Mouse (Mus musculus): Measurements from ENCODE around the gene Fbxo8. TPM values are rescaled to one million over a fixed set of nuclear protein-coding genes. Genes with fewer than 3 reads are reported as not detected.

Gene Fbxo8
- polyA plus RNA-seq, 1 experiment: 10.2 TPM

DNA sequence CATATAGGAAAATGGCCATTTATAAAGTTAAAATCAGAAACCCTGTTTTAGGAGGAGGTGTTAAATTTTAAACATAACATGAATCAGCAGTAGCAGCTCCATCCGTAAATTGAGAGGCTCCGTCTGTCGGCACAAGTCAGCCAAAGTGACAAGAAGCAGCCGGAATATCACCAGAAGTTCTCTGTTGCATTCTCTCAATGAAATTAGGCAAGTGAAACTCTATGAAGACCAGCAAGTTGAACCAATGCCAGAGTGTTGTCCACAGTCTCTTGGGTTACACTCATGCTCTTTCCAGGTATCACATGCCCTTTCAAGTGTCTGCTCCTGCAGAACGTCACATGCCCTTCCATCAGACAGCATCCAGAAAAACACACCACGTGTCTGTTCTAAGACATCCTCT is 60.8 kb downstream of the Fbxo8 start:
- no peak overlapping the region for H3K4me2 ChIP-seq (ENCODE audit: low read depth)
- H3K79me2 ChIP-seq (ENCODE audit: control insufficient read depth, insufficient read depth): no peaks in the 10 kb centered on the region
- H3K27me3 ChIP-seq (ENCODE audit: control insufficient read depth, insufficient read depth, insufficient read length): peaks cover 28% of the 10 kb centered on the region
- TF ChIP-seq MYOG (IDR thresholded peaks at IDR 0.05; ENCODE audit: control insufficient read depth in 1 of 3, insufficient read depth in 1 of 3, insufficient read length in 2 of 3, low read depth in 2 of 3) (no peak), TCF12 (IDR thresholded peaks at IDR 0.05; ENCODE audit: insufficient read depth, poor library complexity, severe bottlenecking) (no peak), SRF (IDR thresholded peaks at IDR 0.05; ENCODE audit: control insufficient read depth, insufficient read length, low read depth) (no peak), MAX (IDR thresholded peaks at IDR 0.05; ENCODE audit: low read depth) (no peak), E2F4 (IDR thresholded peaks at IDR 0.05; ENCODE audit: insufficient read depth) (no peak), POLR2AphosphoS2 (IDR thresholded peaks at IDR 0.05; ENCODE audit: insufficient read length, low read depth) (no peak), REST (IDR thresholded peaks at IDR 0.05; ENCODE audit: insufficient read depth, insufficient read length) (no peak), USF1 (IDR thresholded peaks at IDR 0.05; ENCODE audit: low read depth) (no peak)
- H3ac ChIP-seq (ENCODE audit: control insufficient read depth, insufficient read length): no peak overlapping the region
- H3K4me3 ChIP-seq: no peak overlapping the region
- no peaks in the 10 kb centered on the region for H3K36me3 ChIP-seq (ENCODE audit: control insufficient read depth, insufficient read depth)

DNA sequence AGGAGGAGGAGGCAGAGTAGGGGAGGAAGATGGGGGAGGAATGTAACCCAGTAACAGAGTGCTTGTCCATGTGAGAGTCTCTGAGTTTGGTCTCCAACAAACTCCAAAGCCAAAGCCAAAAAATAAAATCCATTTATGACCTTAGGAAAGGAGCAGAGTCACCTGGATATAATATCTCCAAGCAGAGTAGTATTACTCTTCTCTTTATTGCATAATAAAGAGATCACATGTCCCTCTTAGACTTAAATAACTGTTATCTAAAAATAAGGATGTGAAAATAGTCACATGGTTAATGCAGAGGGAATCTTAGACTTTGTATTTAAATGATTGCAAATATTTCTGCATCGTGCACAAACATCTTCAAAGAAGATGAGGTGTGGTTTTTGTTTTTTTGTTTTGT is 63.3 kb downstream of the Fbxo8 start:
- no peak for TF ChIP-seq REST (IDR thresholded peaks at IDR 0.05; ENCODE audit: insufficient read depth, insufficient read length)
- no peak for TF ChIP-seq MYOG (IDR thresholded peaks at IDR 0.05; ENCODE audit: control insufficient read depth in 1 of 3, insufficient read depth in 1 of 3, insufficient read length in 2 of 3, low read depth in 2 of 3)
- TF ChIP-seq MAX (IDR thresholded peaks at IDR 0.05; ENCODE audit: low read depth): no peak
- no peak for TF ChIP-seq E2F4 (IDR thresholded peaks at IDR 0.05; ENCODE audit: insufficient read depth)
- TF ChIP-seq POLR2AphosphoS2 (IDR thresholded peaks at IDR 0.05; ENCODE audit: insufficient read length, low read depth): no peak
- no peak for TF ChIP-seq SRF (IDR thresholded peaks at IDR 0.05; ENCODE audit: control insufficient read depth, insufficient read length, low read depth)
- TF ChIP-seq MYOD1 (IDR thresholded peaks at IDR 0.05; ENCODE audit: control insufficient read depth in 1 of 3, insufficient read length in 2 of 3, low read depth in 2 of 3): no peak
- no peak for TF ChIP-seq TCF12 (IDR thresholded peaks at IDR 0.05; ENCODE audit: insufficient read depth, poor library complexity, severe bottlenecking)
- no peak for TF ChIP-seq TCF3 (IDR thresholded peaks at IDR 0.05; ENCODE audit: insufficient read length, low read depth)
- TF ChIP-seq POLR2A (IDR thresholded peaks at IDR 0.05; ENCODE audit: insufficient read length, low read depth): no peak
- TF ChIP-seq CEBPB (IDR thresholded peaks at IDR 0.05; ENCODE audit: insufficient read depth, poor library complexity, severe bottlenecking): no peak
- Histone ChIP-seq H3K36me3 (ENCODE audit: control insufficient read depth, insufficient read depth) (no peaks in the 10 kb centered on the region), H3ac (ENCODE audit: control insufficient read depth, insufficient read length) (no peak overlapping the region), H3K27me3 (ENCODE audit: control insufficient read depth, insufficient read depth, insufficient read length) (peaks cover 24% of the 10 kb centered on the region), H3K79me2 (ENCODE audit: control insufficient read depth, insufficient read depth) (no peaks in the 10 kb centered on the region), H3K4me3 (no peak overlapping the region), H3K4me2 (ENCODE audit: low read depth) (no peak overlapping the region)

DNA sequence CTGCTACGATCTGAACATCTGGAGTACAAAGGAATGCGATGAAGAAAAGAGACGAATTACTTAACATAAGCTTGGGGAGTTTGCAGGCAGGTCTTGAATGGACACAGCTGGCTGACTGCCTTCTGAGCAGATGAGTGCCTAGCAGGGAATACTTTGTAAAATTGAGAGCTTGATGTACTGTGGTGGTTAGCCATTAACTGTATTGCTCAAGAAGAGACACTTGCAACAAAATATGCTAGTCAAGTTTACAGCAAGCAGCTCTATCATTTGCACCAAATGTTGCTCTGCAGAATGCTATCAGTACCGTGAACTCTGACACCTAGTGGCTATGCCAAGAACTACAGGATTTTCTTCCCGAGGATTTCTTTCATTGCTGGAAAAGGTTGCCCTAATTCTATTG is 64.1 kb downstream of the Fbxo8 start:
- H3K4me3 ChIP-seq: no peak overlapping the region
- peaks cover 26% of the 10 kb centered on the region for H3K27me3 ChIP-seq (ENCODE audit: control insufficient read depth, insufficient read depth, insufficient read length)
- TF ChIP-seq SRF (IDR thresholded peaks at IDR 0.05; ENCODE audit: control insufficient read depth, insufficient read length, low read depth): no peak
- TF ChIP-seq POLR2A (IDR thresholded peaks at IDR 0.05; ENCODE audit: insufficient read length, low read depth): no peak
- TF ChIP-seq MYOD1 (IDR thresholded peaks at IDR 0.05; ENCODE audit: control insufficient read depth in 1 of 3, insufficient read length in 2 of 3, low read depth in 2 of 3): no peak
- TF ChIP-seq POLR2AphosphoS2 (IDR thresholded peaks at IDR 0.05; ENCODE audit: insufficient read length, low read depth): no peak
- no peak for TF ChIP-seq USF1 (IDR thresholded peaks at IDR 0.05; ENCODE audit: low read depth)
- TF ChIP-seq REST (IDR thresholded peaks at IDR 0.05; ENCODE audit: insufficient read depth, insufficient read length): no peak
- no peak for TF ChIP-seq TCF3 (IDR thresholded peaks at IDR 0.05; ENCODE audit: insufficient read length, low read depth)
- no peaks in the 10 kb centered on the region for H3K36me3 ChIP-seq (ENCODE audit: control insufficient read depth, insufficient read depth)
- no peak overlapping the region for H3ac ChIP-seq (ENCODE audit: control insufficient read depth, insufficient read length)
- no peak overlapping the region for H3K4me2 ChIP-seq (ENCODE audit: low read depth)
- no peaks in the 10 kb centered on the region for H3K79me2 ChIP-seq (ENCODE audit: control insufficient read depth, insufficient read depth)

DNA sequence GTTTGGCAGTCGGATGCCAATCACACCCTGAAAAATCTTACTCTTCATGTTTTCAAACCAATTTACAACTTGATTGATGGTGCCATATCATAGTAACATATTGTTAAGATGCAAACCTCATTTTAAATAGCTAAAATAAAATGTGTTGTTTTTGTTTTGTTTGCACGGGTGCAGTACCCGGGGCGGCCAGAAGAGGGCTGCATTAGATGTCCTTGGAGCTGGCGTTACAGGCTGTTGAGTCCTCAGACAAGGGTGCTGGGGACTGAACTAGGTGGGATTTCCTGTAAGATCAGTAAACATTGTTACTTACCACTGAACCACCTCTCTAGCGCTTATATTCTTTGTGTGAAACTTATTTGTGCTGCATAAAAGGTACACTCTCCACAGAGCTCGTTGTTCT is 65.4 kb downstream of the Fbxo8 start:
- Histone ChIP-seq H3ac (ENCODE audit: control insufficient read depth, insufficient read length) (no peak overlapping the region), H3K27me3 (ENCODE audit: control insufficient read depth, insufficient read depth, insufficient read length) (peaks cover 30% of the 10 kb centered on the region), H3K4me3 (no peak overlapping the region)

DNA sequence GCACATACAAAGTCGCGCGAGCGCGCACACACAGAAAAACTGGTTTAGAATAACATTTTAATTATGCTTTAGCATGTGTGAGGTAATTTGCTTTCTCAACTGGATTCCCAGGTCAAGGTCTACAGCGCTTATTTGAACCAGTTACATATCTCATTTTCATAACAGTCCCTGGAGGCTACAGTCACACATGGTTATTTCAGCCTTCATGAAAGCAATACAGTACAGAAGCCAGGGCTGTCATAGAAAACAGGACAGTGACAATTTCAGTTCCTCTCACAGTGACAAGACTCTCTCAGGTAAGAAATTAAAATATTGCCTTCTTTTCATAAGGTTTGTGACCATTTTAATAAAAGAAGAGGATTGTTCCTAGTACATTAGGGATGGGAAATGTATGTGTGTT is 66.4 kb downstream of the Fbxo8 start:
- H3K79me2 ChIP-seq (ENCODE audit: control insufficient read depth, insufficient read depth): no peaks in the 10 kb centered on the region
- no peak overlapping the region for H3ac ChIP-seq (ENCODE audit: control insufficient read depth, insufficient read length)
- H3K4me3 ChIP-seq: no peak overlapping the region
- H3K36me3 ChIP-seq (ENCODE audit: control insufficient read depth, insufficient read depth): no peaks in the 10 kb centered on the region
- H3K4me2 ChIP-seq (ENCODE audit: low read depth): no peak overlapping the region
- TF ChIP-seq POLR2A (IDR thresholded peaks at IDR 0.05; ENCODE audit: insufficient read length, low read depth) (no peak), SRF (IDR thresholded peaks at IDR 0.05; ENCODE audit: control insufficient read depth, insufficient read length, low read depth) (no peak)
- H3K27me3 ChIP-seq (ENCODE audit: control insufficient read depth, insufficient read depth, insufficient read length): peaks cover 27% of the 10 kb centered on the region

More for the DNA sequence above, 65.4 kb downstream of the Fbxo8 start:
- H3K79me2 ChIP-seq (ENCODE audit: control insufficient read depth, insufficient read depth): no peaks in the 10 kb centered on the region
- TF ChIP-seq TCF3 (IDR thresholded peaks at IDR 0.05; ENCODE audit: insufficient read length, low read depth) (no peak), REST (IDR thresholded peaks at IDR 0.05; ENCODE audit: insufficient read depth, insufficient read length) (no peak), MYOD1 (IDR thresholded peaks at IDR 0.05; ENCODE audit: control insufficient read depth in 1 of 3, insufficient read length in 2 of 3, low read depth in 2 of 3) (no peak), USF1 (IDR thresholded peaks at IDR 0.05; ENCODE audit: low read depth) (no peak)
- H3K36me3 ChIP-seq (ENCODE audit: control insufficient read depth, insufficient read depth): no peaks in the 10 kb centered on the region
- no peak overlapping the region for H3K4me2 ChIP-seq (ENCODE audit: low read depth)

All from myocyte (in vitro differentiated cells).